Mouse (Mus musculus): Measurements from ENCODE around the gene Ccdc58. TPM values are rescaled to one million over a fixed set of nuclear protein-coding genes. Genes with fewer than 3 reads are reported as not detected.

Ccdc58 gene
- polyA plus RNA-seq, 1 experiment, result 16.2 TPM

Other genes with a start within 250 kb of the Ccdc58 start
- gene Parp14, start 200.1 kb upstream of the Ccdc58 start, polyA plus RNA-seq (2012; rRNA removed), result 14.1 and 21.4 TPM in 2 replicates
- 20.6 and 27.2 TPM in 2 replicates for gene Parp9, start 133.2 kb upstream of the Ccdc58 start, polyA plus RNA-seq (2012; rRNA removed)
- gene Dtx3l, start 132.5 kb upstream of the Ccdc58 start, polyA plus RNA-seq (2012; rRNA removed), result 19.4 and 30.1 TPM in 2 replicates
- 5.7 and 6.9 TPM in 2 replicates for gene Kpna1, start 92.9 kb upstream of the Ccdc58 start, polyA plus RNA-seq (2012; rRNA removed)
- 1.8 and 2.0 TPM in 2 replicates for gene Wdr5b, start 30.5 kb upstream of the Ccdc58 start, polyA plus RNA-seq (2012; rRNA removed)
- 39.6 and 43.6 TPM in 2 replicates for gene Fam162a, start 91 bp upstream of the Ccdc58 start, polyA plus RNA-seq (2012; rRNA removed)
- gene Csta1, start 59.6 kb downstream of the Ccdc58 start, polyA plus RNA-seq (2012; rRNA removed), result not detected in 2 replicates
- not detected in 2 replicates for gene Stfa2l1, start 85.1 kb downstream of the Ccdc58 start, polyA plus RNA-seq (2012; rRNA removed)
- not detected in 2 replicates for gene Gm5483, start 112.5 kb downstream of the Ccdc58 start, polyA plus RNA-seq (2012; rRNA removed)
- not detected in 2 replicates for gene Gm5416, start 138.7 kb downstream of the Ccdc58 start, polyA plus RNA-seq (2012; rRNA removed)
- gene 2010005H15Rik, start 149.8 kb downstream of the Ccdc58 start, polyA plus RNA-seq (2012; rRNA removed), result 0.40 and 1.1 TPM in 2 replicates
- not detected in 2 replicates for gene Stfa1, start 205.3 kb downstream of the Ccdc58 start, polyA plus RNA-seq (2012; rRNA removed)